Mouse (Mus musculus) stomach, embryonic 14.5 days (tissue): ENCODE measurements around the gene Eed. TPM values are rescaled to one million over a fixed set of nuclear protein-coding genes. Genes with fewer than 3 reads are reported as not detected.
A peak's percentile ranks its signal among the peaks of the same experiment; 100 is the strongest.

Source experiments
- ATAC-seq: fragments of 200-750 bp; cut with Nextera tagmentation; 2 replicates; pipeline ENCODE4 v1.8.0; 2017; ENCODE audit warnings: low read depth, moderate TSS enrichment; ENCODE audit not compliant: insufficient number of reproducible peaks, insufficient read depth, low FRiP score
- H3K27ac ChIP-seq: fragments of 300-500 bp; sonication (generic); 2 replicates; pipeline ENCODE4 v1.5.1; 2014; ENCODE audit warnings: mild to moderate bottlenecking, low read length, moderate library complexity, mixed read lengths
- H3K27me3 ChIP-seq: fragments of 300-500 bp; sonication (generic); 2 replicates; pipeline ENCODE4 v1.6.1; 2014; ENCODE audit warnings: low read length, control low read depth, mixed read lengths; ENCODE audit not compliant: control insufficient read depth, insufficient read depth
- H3K36me3 ChIP-seq: fragments of 300-500 bp; sonication (generic); 2 replicates; pipeline ENCODE4 v1.6.1; 2014; ENCODE audit warnings: mild to moderate bottlenecking, control low read depth, low read length, moderate library complexity, mixed read lengths; ENCODE audit not compliant: control insufficient read depth, insufficient read depth
- H3K4me1 ChIP-seq: fragments of 300-500 bp; sonication (generic); 2 replicates; pipeline ENCODE4 v1.6.1; 2014; ENCODE audit warnings: low read length, control low read depth, mixed read lengths; ENCODE audit not compliant: control insufficient read depth, insufficient read depth
- H3K4me2 ChIP-seq: fragments of 300-500 bp; sonication (generic); replicated peaks from 2 replicates; pipeline ENCODE4 v1.6.1; 2014; ENCODE audit warnings: low read depth, low read length, control low read depth
- H3K4me3 ChIP-seq: fragments of 300-500 bp; sonication (generic); 2 replicates; pipeline ENCODE4 v1.5.1; 2014; ENCODE audit warnings: low read depth, low read length, control low read depth
- H3K9ac ChIP-seq: fragments of 300-500 bp; sonication (generic); replicated peaks from 2 replicates; pipeline ENCODE4 v1.6.1; 2014; ENCODE audit warnings: low read depth, mild to moderate bottlenecking, control low read depth, low read length, moderate library complexity, mixed read lengths
- H3K9me3 ChIP-seq: fragments of 300-500 bp; sonication (generic); 2 replicates; pipeline ENCODE4 v1.6.1; 2016; ENCODE audit warnings: low read depth, low read length, control low read depth; ENCODE audit not compliant: control insufficient read depth
- WGBS: fragments of 180-500 bp; shearing (Covaris S2); extraction: QIAGEN DNeasy Blood & Tissue Kit; methylation state at CpG from one replicate; pipeline ENCODE4 v1.1.7; 2014; 5-methylcytosine and 5-hydroxymethylcytosine counted together
- polyA plus RNA-seq: library from polyadenylated mRNA; unstranded; fragments of >200 nt; fragmentation: Nextera tagmentation; extraction: Ambion mirVana; gene quantifications from 2 replicates; pipeline ENCODE4 v1.2.1, GENCODE M21; 2014

Eed gene
- polyA plus RNA-seq, 1 experiment from 2014 or later: 75.9 TPM

DNA sequence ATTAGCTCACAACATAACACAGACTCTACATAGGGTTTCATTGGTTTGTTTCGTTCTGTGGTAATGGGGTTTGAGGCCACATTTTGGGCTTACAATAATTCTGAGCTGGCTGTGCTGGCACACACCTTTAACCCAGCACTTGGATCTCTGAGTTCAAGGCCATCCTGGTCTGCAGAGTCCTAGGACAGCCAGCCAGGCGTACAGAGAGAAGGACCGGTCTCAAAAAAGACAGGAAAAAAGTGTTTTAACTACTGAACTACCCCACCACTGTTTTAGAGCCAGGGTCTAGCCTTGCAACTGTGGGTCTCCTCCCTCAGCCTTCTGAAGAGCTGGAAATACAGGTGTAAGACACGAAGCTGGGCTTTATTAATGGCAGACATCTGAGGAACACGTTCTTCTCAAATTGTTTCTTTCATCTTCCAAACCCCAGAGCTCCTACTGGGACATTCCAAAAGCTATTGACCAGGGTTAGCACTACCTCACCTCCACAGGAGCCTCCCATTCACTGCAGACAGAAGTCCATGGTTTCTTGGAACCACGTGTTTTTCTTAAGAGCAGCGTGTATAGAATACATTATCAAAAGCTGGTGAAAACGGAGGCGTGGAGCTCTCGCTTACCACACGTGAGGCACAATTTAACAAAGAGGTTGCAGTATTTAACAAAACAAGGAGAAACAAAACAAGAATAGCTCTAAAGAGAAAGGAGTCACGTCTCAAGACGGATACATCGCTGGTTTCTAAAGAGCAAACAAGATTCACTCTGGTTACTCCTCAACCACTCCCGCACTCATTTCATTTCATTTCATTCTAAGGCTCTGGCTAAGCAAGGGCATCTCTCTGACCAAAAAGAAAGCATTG is 41.1 kb downstream of the Eed start:
- WGBS: 50% methylated on average over 15 of the region's 15 CpGs
- H3K27ac ChIP-seq: no peak overlapping the region
- peak overlapping the region; percentile 46 for H3K4me2 ChIP-seq
- ATAC-seq: no peak
- no peaks in the 10 kb centered on the region for H3K9me3 ChIP-seq
- peaks cover 4% of the 10 kb centered on the region; the same call in 1 of the 2 replicates for H3K4me1 ChIP-seq
- no peaks in the 10 kb centered on the region for H3K27me3 ChIP-seq
- 0 out of 2 replicates have a peak overlapping the region, but pooled peaks have one; percentile 76 for H3K9ac ChIP-seq
- peak overlapping the region; percentile 87 for H3K4me3 ChIP-seq
- 0 out of 2 replicates have a peak, but pooled peaks cover 2% of the 10 kb centered on the region for H3K36me3 ChIP-seq

- Histone ChIP-seq H3K9ac (no peak overlapping the region), H3K27me3 (no peaks in the 10 kb centered on the region), H3K9me3 (no peaks in the 10 kb centered on the region), H3K4me3 (no peak overlapping the region), H3K36me3 (peaks cover 8% of the 10 kb centered on the region), H3K27ac (no peak overlapping the region), H3K4me2 (no peak overlapping the region), H3K4me1 (no peaks in the 10 kb centered on the region)
- 96% methylated on average over 15 of the region's 15 CpGs for WGBS
- no peak for ATAC-seq
These were observed 57.2 kb downstream of the Eed start for GRCm38 (mm10) chr7:89923441-89924180.

DNA sequence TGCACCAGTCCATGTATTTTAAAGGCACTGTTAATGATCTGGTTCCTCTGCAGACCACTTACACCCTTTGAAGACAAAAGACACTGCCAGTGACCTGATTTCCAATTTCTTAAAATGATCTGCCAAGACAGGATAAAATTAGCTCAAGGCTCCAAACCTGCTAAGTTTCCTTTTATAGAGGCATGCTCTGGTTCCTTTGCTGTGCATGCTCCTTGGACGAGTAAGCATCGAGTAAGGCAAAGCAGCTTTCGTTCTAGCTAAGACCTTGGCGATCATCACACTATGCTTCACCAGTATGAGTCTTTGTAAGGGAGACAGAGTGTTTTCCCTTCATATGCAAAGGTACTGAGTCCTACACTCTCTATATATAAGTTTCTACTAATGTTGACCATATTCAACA is 63.0 kb downstream of the Eed start:
- Histone ChIP-seq H3K36me3 (no peaks in the 10 kb centered on the region), H3K4me2 (no peak overlapping the region), H3K27ac (no peak overlapping the region), H3K9me3 (no peaks in the 10 kb centered on the region), H3K4me1 (no peaks in the 10 kb centered on the region), H3K27me3 (no peaks in the 10 kb centered on the region), H3K4me3 (no peak overlapping the region), H3K9ac (no peak overlapping the region)
- no peak for ATAC-seq
- 96% methylated on average over 4 of the region's 4 CpGs for WGBS

DNA sequence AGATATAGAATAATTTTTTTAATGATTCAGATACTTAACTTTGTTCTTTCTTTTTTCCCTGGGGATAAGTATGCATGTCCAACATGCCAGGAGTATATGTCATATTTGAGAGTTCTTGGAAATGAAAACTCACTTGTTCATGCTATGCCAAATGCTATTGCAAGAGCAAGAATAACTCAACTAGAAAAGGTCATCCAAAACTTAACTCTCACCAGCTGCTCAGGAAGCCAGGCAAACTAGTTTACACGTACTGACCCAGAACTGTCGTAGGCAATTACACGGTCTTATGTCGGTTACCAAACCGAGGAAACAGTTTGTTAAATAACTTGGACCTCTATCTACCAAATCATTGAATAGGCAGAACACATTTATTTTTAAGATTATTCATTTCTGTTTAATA is 64.1 kb downstream of the Eed start:
- no peak for ATAC-seq
- no peaks in the 10 kb centered on the region for H3K4me1 ChIP-seq
- H3K4me3 ChIP-seq: no peak overlapping the region
- no peaks in the 10 kb centered on the region for H3K9me3 ChIP-seq
- 97% methylated on average over 5 of the region's 5 CpGs for WGBS
- no peaks in the 10 kb centered on the region for H3K36me3 ChIP-seq
- no peak overlapping the region for H3K9ac ChIP-seq
- H3K27me3 ChIP-seq: no peaks in the 10 kb centered on the region
- no peak overlapping the region for H3K4me2 ChIP-seq
- no peak overlapping the region for H3K27ac ChIP-seq

GRCm38 (mm10) chr7:89913432-89914158 is 67.2 kb downstream of the Eed start:
- Histone ChIP-seq H3K9ac (no peak overlapping the region), H3K36me3 (no peaks in the 10 kb centered on the region), H3K4me3 (no peak overlapping the region), H3K4me1 (no peaks in the 10 kb centered on the region), H3K27ac (no peak overlapping the region), H3K9me3 (no peaks in the 10 kb centered on the region), H3K27me3 (no peaks in the 10 kb centered on the region), H3K4me2 (no peak overlapping the region)
- WGBS: 75% methylated on average over 3 of the region's 3 CpGs
- 0 out of 2 replicates have a peak, but pooled peaks have one; percentile 44 for ATAC-seq

DNA sequence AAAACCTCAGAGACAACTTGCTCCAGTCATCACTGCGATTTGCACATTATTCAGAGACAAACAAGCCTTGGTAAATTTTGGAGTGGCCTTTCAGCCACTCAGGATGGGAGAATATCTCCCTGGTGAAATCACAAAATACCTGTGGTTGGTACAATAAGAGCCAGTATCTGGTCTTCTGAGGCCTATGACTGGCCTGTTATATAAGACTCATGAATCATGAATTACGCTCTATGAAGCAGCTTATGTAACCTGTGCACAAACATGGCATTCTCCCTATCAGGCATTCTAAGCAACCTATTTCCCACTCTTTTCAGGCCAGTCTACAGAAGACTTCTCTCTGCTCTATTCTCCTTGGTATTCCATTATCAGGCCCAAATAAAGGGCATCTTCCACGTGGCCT is 68.4 kb downstream of the Eed start:
- no peak overlapping the region for H3K4me2 ChIP-seq
- H3K27me3 ChIP-seq: no peaks in the 10 kb centered on the region
- no peak overlapping the region for H3K4me3 ChIP-seq
- no peaks in the 10 kb centered on the region for H3K9me3 ChIP-seq
- no peaks in the 10 kb centered on the region for H3K4me1 ChIP-seq
- no peak overlapping the region for H3K9ac ChIP-seq
- no peak for ATAC-seq
- 88% methylated on average over 3 of the region's 3 CpGs for WGBS
- no peaks in the 10 kb centered on the region for H3K36me3 ChIP-seq
- H3K27ac ChIP-seq: no peak overlapping the region

DNA sequence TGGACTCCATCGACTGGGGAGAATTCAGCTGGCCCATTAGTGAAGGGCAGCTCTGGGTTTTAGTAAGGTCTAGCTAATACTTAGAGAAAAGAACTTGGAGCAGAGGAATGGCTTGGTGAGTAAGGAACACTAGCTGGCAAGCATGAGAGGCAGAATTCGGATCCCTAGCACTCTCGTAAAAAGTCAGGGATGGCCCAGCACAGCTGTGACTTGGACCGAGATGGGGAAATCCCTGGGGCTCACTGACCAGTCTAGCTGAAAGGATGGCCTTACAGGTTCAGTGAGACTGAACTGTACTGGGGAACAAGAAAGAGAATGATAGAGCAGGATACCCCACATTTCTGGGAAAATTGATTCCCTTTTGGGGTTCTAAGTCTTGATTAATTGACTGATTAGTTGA is 71.1 kb downstream of the Eed start:
- Histone ChIP-seq H3K9ac (no peak overlapping the region), H3K9me3 (no peaks in the 10 kb centered on the region), H3K36me3 (no peaks in the 10 kb centered on the region), H3K27me3 (no peaks in the 10 kb centered on the region), H3K4me1 (no peaks in the 10 kb centered on the region), H3K27ac (no peak overlapping the region), H3K4me2 (no peak overlapping the region), H3K4me3 (no peak overlapping the region)
- 77% methylated on average over 4 of the region's 4 CpGs for WGBS
- no peak for ATAC-seq

- no peak for ATAC-seq
- H3K27me3 ChIP-seq: no peaks in the 10 kb centered on the region
- no peak overlapping the region for H3K27ac ChIP-seq
- H3K4me1 ChIP-seq: no peaks in the 10 kb centered on the region
- H3K9ac ChIP-seq: no peak overlapping the region
- no peak overlapping the region for H3K4me2 ChIP-seq
- 76% methylated on average over 20 of the region's 20 CpGs for WGBS
- no peaks in the 10 kb centered on the region for H3K9me3 ChIP-seq
- no peak overlapping the region for H3K4me3 ChIP-seq
- no peaks in the 10 kb centered on the region for H3K36me3 ChIP-seq
These were observed 71.7 kb downstream of the Eed start for GRCm38 (mm10) chr7:89908899-89909621.
